Mouse (Mus musculus) cerebellum, postnatal 14 days (tissue): ENCODE measurements around the gene Srsf2.
"Not testable (repeated sequence)": the region's sequence is repeated elsewhere in the genome, so short reads cannot be mapped to it uniquely, and the experiment has no call there.

ENCODE experiments used
- DNase-seq, 2 experiments: peaks; one replicate each; pipeline ENCODE4 v3.0.0; 2021; ENCODE audit warnings: mixed read lengths in 2 of 2

The Srsf2 gene

DNA sequence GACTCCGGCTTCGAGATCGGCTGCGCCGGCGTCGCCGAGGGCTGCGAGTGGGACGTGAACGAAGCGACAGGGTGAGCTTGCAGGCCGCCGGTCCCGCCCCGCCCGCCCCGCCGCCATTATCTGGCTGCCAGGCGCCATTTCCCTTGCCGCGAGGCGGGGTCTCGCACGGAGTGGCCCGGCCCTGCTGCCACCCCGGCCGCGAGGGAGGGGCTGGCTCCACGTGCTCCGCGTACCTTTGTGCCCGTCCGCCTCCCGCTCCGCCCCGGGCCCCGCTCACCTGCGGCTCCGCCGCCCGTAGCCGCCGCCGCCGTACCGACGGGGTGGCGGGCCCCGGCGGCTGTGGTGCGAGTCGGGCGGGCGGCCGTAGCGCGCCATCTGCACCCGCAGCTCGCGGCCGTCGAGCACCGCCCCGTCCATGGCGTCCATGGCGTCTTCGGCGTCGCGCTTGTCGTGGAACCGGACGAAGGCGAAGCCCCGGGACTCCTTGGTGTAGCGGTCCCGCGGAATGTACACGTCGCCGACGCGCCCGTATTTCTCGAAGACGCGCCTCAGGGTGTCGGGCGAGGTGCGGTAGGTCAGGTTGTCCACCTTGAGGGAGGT is 503 bp downstream of the Srsf2 start, which contains the start of gene Mfsd11:
TSS of gene Mfsd11 (plus strand) at position 150 of the 600 bp plus-strand sequence.
- peak; percentile 87 to 88 for DNase-seq

DNA sequence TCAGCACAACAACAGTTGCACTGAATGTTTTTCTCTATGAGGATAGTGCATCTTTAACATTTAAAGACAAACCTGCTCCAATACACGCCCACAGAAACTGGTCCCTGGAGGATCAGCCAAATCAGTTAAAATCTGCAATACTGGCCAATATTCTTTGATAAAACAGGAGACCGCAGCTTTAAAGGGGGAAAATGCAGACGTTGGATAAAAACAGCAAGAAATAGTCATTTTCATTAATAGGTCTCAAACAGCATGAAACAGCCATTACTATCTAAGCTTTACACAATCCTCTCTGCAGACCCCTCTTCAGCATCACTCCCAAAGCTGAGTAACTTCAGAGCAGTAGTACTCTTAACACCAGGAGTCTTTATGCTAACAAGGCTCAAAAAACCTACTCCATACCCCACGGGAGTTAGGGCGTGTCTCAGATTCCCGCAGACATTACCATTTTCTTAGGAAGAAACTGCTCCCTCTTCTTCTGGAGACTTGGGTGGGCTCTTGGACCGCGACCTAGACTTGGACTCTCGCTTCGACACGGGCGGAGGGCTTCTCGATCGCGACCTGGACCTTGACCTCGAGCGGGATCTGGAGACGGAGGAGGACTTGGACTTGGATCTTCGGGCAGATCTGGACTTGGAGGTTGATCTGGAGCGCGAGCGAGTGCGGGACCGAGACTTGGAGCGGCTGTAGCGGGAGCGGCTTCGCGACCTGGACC is 1.2 kb downstream of the Srsf2 start:
- DNase-seq = no peak

DNA sequence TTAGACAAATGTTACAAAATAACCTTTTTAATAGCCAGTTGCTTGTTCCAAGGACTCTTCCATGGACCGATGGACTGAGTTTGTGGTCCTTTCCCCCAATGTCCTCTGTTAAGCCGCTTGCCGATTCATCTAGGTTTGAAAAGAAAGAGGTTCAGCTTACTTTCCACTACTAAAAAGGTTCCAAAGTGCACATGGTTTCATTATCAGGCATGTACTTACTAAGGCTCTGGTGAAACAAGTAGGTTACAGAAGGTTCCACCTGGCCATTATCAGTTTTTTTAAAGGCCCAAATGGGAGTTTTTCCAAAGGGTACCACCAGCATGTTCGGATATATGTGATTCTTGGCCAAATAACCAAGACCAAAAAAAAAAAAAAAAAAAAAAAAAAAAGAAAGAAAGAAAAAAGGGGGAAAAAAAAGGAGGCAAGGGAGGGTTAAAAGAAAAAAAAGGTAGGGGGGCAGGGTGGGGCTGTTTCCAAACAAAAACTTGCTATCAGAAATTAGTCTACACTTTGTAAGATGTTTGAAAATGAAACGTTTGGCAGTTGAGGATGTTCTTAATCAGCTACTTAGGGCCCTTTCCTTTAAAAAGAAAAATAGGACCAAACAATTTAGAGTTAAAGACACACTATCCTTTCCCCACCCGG is 1.9 kb downstream of the Srsf2 start:
- no peak for DNase-seq

DNA sequence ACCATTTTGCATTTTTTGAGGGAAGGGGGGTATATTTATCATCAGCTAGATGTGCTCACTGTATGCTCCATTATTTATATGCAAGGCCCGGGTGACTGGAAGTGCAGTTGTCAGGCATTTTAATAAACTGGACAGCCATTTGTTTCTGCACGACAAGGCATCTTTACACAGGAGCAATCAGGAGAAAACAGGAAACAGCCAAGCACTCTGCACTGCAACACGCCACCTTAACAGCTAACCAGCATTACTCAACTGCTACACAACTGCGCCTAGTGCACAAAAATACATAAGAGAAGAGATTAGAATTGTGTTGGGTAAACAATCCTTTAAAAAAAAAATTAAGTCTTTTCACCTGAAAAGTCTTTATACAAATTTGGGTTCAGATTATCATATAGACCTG is 2.8 kb downstream of the Srsf2 start:
- DNase-seq = no peak

DNA sequence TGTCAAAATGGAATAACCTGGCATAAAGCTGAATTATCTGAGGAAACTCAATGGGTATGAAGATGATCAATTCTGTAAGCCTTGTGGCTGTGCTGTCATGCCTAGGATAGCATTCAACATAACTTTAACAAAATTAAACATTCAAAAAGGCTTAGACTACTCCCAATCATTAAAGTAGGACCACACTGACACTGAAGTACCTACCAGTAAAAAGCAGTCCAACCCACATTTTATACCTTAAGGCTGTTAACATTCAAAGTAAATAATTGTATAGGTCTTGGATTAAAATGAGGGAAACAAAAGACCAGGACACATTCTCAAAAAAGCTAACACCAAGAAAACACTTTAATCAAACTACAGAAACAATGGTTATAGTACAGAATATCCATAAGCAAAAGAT is 3.3 kb downstream of the Srsf2 start:
- no peak for DNase-seq

DNA sequence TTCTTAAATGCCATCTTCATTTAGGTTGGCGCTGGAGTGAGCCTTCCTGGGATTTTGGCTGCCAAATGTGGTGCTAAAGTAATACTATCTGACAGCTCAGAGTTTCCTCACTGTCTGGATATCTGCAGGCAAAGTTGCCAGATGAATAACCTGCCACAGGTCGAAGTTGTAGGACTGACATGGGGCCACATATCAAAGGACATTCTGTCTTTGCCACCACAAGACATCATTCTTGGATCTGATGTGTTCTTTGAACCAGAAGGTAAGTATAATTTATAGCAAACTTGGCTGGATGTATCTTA is 4.1 kb downstream of the Srsf2 start:
- DNase-seq = not testable (repeated sequence)

DNA sequence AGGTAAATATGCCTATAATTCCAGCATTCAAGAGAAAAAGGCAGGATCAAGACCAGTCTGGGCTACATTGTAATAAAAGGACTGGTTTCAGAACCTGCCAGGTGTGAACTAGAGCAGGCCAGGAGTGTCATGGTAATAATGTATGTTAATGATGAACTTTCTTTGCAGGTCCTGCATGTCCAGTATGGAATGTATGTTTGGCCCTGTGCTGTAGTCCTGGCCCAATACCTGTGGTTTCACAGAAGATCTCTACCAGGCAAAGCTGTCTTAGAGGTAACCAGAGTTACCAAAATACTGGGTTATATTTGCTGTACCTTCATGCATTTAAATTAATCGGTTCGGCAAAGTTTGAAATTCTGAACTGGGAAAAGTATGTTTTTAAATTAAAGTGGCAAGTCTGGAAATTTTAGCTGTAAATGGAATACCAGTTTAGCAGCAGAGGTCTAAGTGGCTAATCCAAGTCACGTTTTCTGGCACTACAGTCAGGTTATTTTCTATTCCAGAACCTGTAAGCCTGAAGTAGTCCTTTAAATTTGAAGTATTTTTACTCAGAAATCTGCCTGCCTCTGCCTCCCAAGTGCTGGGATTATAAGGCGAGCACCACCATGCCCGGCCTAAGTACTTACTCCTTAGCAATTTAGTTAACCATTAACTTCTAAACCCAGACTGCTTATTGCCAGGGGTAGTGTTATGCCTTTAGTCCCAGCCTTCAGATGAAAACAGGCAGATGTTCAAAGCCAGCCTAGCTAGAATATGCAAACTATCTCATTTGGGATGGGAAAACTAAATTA is 4.6 kb downstream of the Srsf2 start:
- DNase-seq = no peak

DNA sequence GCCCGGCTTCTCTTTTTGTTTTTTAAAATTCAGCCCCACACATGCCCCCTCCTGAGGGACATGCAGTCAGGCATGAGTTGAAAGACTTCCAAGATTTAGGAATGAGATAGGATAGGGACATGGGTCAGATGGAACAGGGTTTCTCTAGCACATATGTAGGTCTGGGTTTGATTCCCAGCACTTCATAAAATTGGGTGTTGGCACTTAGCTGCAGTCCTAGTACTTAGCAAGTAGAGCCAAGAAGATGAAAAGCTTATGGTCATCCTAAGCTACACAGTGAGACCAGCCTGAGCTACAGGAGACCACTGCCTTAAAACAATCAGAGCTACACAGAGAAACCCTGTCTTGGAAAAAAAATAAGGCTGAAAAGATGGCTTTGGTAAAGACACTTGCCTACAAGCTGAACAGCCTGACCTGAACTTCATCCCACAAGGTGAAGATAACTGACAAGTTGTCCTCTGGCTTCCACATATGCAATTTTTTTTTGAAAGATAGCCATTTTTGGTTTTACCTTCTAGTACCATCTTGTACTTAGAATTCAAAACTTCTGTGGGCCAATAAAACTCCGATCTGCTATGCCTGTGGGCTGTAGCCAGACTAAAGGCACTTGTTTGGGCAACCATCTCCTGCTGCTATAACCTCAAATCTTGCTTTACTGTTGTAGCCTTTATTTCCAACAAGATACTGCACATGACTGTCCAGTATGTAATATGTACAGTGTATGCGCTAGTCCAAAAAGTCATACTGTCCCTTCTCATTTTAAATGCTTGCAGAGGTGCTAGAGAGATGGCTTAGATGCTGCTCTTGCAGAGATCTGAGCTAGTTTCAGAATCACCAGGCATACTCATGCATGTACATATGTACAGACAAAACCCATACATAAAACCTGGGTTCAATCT is 5.5 kb downstream of the Srsf2 start:
- no peak for DNase-seq

DNA sequence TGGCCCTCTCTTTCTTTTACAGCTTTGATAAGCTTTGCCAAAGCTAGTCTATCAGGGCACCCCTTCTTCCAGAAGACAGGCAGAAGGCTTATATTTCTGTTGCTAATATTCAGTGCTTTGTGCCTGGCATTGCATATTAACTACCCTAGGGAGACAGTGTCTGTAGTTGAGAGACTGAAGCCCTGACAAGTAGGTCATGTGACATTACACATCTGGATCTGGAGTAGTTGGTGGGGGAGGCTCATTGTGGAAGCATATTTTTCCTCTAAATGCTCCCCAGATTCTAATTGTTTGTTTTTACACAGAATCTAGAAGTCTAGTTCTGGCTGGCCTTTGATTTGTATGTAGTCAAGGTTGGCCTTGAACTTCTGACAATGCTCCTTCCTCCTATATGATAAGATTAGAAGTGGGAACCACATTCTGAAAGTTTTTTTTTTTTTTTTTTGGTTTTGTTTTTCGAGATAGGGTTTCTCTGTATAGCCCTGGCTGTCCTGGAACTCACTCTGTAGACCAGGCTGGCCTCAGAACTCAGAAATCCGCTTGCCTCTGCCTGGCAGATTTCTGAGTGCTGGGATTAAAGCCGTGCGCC is 6.2 kb downstream of the Srsf2 start:
- no peak for DNase-seq

DNA sequence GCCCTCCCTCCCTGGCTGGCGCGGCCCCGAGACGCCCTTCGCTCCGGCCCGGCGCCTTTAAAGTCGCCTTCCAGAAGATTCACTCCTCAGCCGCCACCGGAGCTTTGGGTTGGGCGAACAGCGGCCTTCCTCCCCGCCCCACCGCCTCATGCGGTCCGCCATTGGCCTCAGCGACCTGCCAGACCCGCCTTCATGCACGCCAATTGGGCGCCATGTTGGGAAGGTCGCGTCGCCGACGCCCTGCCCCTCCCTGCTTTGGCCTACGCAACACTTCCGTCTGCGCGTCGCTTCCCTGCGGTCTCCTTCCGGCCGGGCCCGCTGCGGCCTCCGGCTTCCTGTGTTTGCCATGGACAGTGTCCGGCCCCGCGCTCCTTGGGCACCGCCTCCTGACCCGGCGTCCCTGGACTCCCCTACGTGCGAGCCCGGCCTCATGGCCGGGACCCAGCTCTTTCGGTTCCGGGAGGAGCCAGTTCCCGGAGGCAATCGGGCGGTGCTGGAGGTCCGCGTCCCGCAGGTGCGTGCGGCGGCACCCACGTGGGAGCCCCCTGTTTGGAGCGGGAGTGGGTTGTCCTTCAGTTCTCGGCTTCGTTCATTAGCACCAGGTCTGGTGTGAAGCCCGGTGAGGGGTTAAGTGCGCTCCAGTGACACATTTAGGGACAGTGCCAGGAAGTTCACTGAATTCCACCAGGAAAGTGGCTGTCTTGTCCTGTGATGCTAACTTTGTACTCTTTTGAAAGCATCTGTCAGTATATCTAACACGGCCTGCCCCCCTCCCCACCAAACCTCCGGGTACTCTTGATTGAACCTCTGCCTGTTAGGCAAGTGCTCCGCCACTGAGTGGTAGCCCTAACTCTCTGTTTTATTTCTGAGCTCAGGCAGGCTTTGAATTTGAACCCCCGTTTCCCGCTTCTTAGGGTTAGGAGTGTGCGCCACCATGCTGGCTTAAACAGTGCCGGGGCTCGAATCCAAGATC is 9.3 kb downstream of the Srsf2 start, which contains the start of the genes Mettl23 and Jmjd6:
TSS of gene Mettl23 (plus strand) at position 18 of the 973 bp plus-strand sequence.
TSS of gene Jmjd6 (minus strand) at position 189 of the 973 bp plus-strand sequence.
- DNase-seq = peak; percentile 97 to 98

DNA sequence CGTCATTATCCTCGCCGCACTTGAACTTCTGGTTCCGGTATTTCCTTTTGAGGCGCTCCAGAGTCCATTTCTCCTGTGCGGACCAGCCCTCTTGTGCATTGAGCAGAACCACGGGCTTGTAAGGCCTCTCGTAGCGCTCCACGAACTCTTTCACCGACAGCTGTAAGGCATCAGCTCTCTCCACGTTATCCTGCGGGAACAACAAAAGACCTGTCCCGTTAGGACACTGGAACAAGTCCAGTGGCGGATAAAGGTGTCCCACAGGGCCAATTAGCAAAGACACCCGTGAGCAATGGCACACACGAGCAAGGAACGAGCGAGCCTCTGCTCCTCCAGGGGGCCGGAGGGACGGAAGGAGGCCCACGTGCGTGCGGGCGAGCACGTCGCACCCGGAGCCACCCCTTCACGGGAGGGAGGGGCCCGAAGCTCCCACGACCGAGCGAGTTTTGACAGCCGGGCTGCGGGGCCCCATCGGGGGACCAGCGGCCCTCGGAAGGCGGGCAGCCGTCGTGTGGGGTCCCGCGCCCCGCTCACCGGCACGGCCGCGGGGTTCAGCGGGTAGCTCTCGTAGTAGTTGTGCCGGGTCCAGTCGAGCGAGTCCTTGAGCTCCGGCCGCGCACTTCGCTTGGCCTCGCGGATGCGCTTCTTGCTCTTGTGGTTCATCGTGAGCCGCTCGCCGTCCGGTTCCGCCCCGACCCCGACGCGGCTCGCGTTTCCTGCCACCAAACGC is 10.2 kb downstream of the Srsf2 start:
- peak; percentile 80 to 82 for DNase-seq

DNA sequence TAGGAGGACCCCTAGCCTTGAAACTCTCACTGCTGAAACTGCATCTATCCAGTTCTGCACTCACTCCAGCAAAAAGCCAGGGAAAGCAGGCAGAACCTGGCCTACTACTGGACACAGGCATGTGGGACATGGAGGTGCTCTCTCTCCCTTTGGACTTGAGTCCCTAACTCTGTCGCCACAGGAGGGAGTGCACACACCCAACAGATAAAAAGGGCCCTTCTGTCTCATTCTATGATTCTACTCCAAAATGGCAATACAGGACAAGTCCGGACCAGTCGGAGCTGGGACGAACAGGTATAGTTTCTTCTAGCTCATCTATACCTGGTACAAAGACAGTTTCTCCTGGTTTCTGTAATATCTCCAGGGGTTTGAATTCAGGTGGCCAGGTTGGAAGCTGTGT is 12.1 kb downstream of the Srsf2 start:
- DNase-seq = no peak

DNA sequence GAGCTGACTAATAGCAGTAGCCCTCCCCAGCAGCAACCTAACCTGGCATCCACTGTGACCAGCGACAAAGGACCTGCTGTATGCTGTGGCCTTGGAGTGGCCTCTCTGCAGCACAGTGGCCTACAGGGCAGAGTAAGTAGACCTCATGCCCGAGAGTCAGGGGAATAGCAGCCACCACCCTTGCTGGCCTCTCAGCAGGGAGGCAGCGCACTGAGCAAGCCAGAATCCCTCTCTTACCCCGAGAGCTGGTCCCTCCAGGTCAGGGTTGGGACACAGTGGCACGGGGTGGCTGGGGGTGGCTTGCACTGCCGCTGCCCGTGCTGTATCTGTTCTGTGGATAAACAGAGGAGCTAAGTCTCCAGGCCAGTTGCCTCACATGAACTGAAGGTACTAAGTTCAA is 13.3 kb downstream of the Srsf2 start:
- DNase-seq = no peak

DNA sequence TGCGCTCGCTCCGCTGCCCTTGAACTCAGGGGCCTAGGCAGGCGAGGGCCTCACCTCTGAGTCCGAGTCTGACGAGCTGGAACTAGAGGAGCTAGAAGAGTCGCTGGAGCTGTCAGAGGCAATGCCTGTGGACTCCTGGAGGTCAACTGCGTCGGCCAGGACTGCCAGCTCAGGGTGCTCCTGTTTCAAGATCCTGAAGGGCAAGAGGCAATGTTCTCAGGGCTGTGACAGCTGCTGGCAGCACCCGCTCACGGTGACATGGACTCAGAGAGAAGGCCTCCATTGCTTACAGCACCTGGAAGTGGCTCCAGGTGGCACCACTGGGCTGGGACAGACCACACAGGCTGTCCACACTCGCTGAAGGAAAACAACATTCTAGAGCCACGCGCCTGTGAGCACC is 14.0 kb downstream of the Srsf2 start:
- no peak for DNase-seq

DNA sequence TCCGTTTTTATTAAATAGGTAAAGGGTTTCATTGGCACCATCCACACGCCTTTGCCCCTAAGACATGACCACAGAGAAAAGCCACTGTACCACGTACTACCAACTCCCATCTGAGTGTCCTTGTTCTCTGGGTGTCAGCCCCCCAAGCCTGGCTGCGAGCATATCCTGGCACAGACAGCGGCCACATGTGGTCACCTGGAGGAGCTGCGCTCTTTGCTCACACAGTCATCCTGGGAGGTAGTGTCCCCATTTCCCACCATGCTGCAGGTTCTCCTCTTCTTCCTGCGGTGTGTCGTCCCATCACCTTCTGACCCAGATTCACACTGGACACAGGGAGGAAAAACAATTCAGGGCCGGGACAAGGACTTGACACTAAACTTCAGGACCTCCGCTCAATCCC is 15.5 kb downstream of the Srsf2 start:
- no peak for DNase-seq

DNA sequence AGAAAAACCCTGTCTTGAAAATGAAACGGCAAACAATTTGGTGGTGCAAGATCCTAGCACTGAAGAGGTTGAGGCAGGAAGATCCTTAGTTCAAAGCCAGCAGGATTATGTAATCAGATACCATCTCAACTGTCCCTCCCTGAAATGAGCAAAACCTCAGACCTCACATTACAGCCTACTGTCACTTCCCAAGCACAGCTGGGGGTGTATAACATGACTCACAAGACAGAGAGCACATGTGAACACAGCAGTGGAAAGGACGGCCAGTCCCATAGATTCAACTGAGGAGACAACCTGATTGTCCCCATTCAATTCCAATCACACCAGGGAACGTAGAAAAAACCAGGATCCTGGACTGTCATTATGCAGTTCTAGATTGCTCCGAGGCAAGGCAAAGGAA is 16.6 kb downstream of the Srsf2 start:
- no peak for DNase-seq

DNA sequence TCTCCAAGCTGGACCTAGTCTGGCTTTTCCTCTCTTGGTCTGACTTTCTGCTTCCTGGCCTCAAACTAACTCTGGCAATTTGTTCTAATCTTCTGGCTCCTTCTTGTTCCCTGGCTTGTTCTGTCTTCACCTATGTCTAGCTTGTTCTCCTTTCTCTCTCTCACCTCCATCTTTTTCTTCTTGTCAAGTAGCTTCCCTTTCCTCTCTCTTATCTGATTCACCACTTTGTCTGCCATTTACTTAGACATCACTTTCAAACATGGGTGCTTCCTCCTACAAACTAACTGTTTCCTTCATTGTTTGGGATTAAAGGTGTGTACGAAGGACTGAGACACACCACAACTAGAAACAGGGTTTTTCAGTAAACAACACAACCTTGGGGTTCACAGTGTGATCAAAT is 17.9 kb downstream of the Srsf2 start:
- no peak for DNase-seq

DNA sequence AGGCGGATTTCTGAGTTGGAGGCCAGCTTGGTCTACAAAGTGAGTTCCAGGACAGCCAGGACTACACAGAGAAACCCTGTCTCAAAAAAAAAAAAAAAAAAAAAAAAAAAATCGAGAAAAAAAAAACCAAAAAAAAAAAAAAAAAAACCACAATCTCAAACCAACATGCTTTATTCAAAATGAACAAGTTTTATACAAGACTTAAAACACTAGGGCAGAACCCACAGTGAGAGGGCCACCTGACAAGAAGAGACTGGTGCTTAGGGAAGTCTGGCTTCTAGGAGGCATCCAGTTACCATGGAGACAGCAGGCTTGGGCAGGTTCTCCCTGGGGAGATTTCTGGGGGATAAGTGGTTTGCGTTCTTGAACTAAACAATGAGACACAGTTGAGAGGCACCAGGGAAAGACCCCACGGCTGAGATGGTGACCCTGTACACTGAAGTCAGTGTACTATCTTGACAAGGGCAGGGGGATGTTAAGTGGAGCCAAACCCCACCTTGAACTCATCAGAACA is 20.7 kb downstream of the Srsf2 start:
- no peak for DNase-seq

DNA sequence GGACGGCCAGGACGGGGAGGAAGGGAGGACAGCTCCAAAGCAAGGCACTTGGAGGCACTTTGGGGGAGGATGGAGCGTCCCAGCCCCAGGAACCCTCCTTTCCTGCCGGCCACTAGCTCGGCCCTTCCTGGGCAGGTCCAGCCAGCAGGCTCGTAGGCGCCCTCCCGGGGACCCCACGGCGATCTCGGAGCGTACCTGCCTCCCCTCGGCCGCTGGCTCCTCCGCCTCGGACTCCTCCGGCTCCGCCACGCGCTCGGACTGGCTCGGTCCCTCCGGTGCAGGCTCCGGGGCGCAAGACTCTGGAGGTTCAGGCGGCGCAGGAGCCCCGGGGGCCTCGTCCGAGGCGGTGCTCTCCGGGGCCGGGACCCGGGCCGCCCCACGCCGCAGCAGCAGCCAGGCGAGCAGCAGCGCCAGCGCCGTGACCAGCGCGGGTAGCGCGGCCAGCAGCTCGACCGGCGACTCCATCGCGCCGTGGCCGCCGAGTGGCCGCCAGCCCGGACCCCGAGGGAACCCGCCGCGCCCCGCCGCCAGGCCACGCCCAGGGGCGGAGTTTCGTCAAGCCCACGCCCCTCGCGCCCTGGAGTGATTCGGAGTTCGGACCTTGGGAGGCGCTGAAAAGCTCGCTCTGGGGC is 25.2 kb downstream of the Srsf2 start, which contains the start of gene Mxra7:
TSS of gene Mxra7 (minus strand) at position 513 of the 632 bp plus-strand sequence.
- DNase-seq = peak; percentile 76 to 79
